Comparison of ENCODE assay signal across 8 mouse cellular contexts in genomic region chr13:38345431-38345820, GRCm38 (mm10). TPM values are rescaled to one million over a fixed set of nuclear protein-coding genes. Genes with fewer than 3 reads are reported as not detected.
DNase-seq lines count a peak whose midpoint lies in the region; ATAC-seq lines count a peak whose summit lies in the region.

No protein-coding gene starts in this region.

- under 1% methylated on average over 32 of the region's 32 CpGs for WGBS in kidney, embryonic 14.5 days
- WGBS in embryonic facial prominence, embryonic 13.5 days, result under 1% methylated on average over 32 of the region's 32 CpGs
- under 1% methylated on average over 31 of the region's 32 CpGs for WGBS in hindbrain, embryonic 14.5 days
- WGBS in midbrain, embryonic 10.5 days, result under 1% methylated on average over 32 of the region's 32 CpGs

- H3K4me2 ChIP-seq in kidney, embryonic 14.5 days (replicated peaks; ENCODE audit: low read depth, low read length), result peak overlapping the region; percentile 88
- peak overlapping the region; percentile 89 for H3K4me2 ChIP-seq in embryonic facial prominence, embryonic 13.5 days
- H3K4me2 ChIP-seq in hindbrain, embryonic 14.5 days (replicated peaks), result peak overlapping the region; percentile 90

- ATAC-seq in kidney, embryonic 14.5 days (ENCODE audit: low FRiP score, low TSS enrichment), result peak; percentile 18; the same call in 1 of the 2 replicates
- ATAC-seq in embryonic facial prominence, embryonic 13.5 days (ENCODE audit: insufficient number of reproducible peaks, insufficient read depth, low FRiP score, low TSS enrichment, low read depth), result 0 out of 2 replicates have a peak, but pooled peaks have one; percentile 39
- ATAC-seq in hindbrain, embryonic 14.5 days (ENCODE audit: low FRiP score), result peak; percentile 16; the same call in 1 of the 2 replicates

- peaks cover 45% of the 10 kb centered on the region for H3K27me3 ChIP-seq in kidney, embryonic 14.5 days (ENCODE audit: control insufficient read depth, insufficient read depth, low read length)
- H3K27me3 ChIP-seq in embryonic facial prominence, embryonic 13.5 days, result peaks cover 61% of the 10 kb centered on the region
- peaks cover 52% of the 10 kb centered on the region for H3K27me3 ChIP-seq in hindbrain, embryonic 14.5 days (ENCODE audit: control insufficient read depth, insufficient read depth, low read length)
- H3K27me3 ChIP-seq in midbrain, embryonic 10.5 days (ENCODE audit: low read depth, poor library complexity, severe bottlenecking), result peaks cover 78% of the 10 kb centered on the region

- DNase-seq in kidney, adult 11 months, result no peak
- no peak for DNase-seq in hindbrain, embryonic 14.5 days (ENCODE audit: low spot score)
- DNase-seq in midbrain, embryonic 10.5 days (ENCODE audit: low spot score), result peak; percentile 52
- no peak for DNase-seq in left cerebral cortex, adult 9 months (ENCODE audit: low spot score in 2 of 2)
- no peak for DNase-seq in MN1 (ENCODE audit: low spot score)
- DNase-seq in T-cell, adult 2 months (ENCODE audit: low spot score), result no peak

- peak overlapping the region; percentile 50; the same call in 1 of the 2 replicates for H3K9ac ChIP-seq in kidney, embryonic 14.5 days (ENCODE audit: low read depth, low read length)
- peak overlapping the region; percentile 72 for H3K9ac ChIP-seq in embryonic facial prominence, embryonic 13.5 days
- peak overlapping the region; percentile 42 for H3K9ac ChIP-seq in hindbrain, embryonic 14.5 days

- H3K4me1 ChIP-seq in kidney, embryonic 14.5 days (ENCODE audit: control insufficient read depth, insufficient read depth, low read length), result peaks cover 21% of the 10 kb centered on the region
- H3K4me1 ChIP-seq in embryonic facial prominence, embryonic 13.5 days, result peaks cover 43% of the 10 kb centered on the region
- peaks cover 18% of the 10 kb centered on the region for H3K4me1 ChIP-seq in hindbrain, embryonic 14.5 days (replicated peaks; ENCODE audit: control insufficient read depth, insufficient read depth, low read length)
- H3K4me1 ChIP-seq in midbrain, embryonic 10.5 days, result peaks cover 51% of the 10 kb centered on the region

- no peaks in the 10 kb centered on the region for H3K36me3 ChIP-seq in kidney, embryonic 14.5 days (ENCODE audit: control insufficient read depth, insufficient read depth, low read length)
- no peaks in the 10 kb centered on the region for H3K36me3 ChIP-seq in embryonic facial prominence, embryonic 13.5 days
- H3K36me3 ChIP-seq in hindbrain, embryonic 14.5 days (replicated peaks; ENCODE audit: control insufficient read depth, insufficient read depth), result no peaks in the 10 kb centered on the region
- no peaks in the 10 kb centered on the region for H3K36me3 ChIP-seq in midbrain, embryonic 10.5 days

- peak overlapping the region; percentile 51 for H3K4me3 ChIP-seq in kidney, embryonic 14.5 days (ENCODE audit: low read length)
- H3K4me3 ChIP-seq in embryonic facial prominence, embryonic 13.5 days, result peak overlapping the region; percentile 55
- H3K4me3 ChIP-seq in hindbrain, embryonic 14.5 days (replicated peaks; ENCODE audit: low read length), result peak overlapping the region; percentile 46
- peak overlapping the region; percentile 58 for H3K4me3 ChIP-seq in midbrain, embryonic 10.5 days

- no peaks in the 10 kb centered on the region for H3K9me3 ChIP-seq in kidney, embryonic 14.5 days (ENCODE audit: control insufficient read depth, low read length)
- H3K9me3 ChIP-seq in embryonic facial prominence, embryonic 13.5 days, result no peaks in the 10 kb centered on the region
- H3K9me3 ChIP-seq in hindbrain, embryonic 14.5 days (ENCODE audit: control insufficient read depth, low read length), result no peaks in the 10 kb centered on the region
- H3K9me3 ChIP-seq in midbrain, embryonic 10.5 days (replicated peaks), result no peaks in the 10 kb centered on the region

- no peak overlapping the region for H3K27ac ChIP-seq in kidney, embryonic 14.5 days (ENCODE audit: low read depth, low read length)
- no peak overlapping the region for H3K27ac ChIP-seq in embryonic facial prominence, embryonic 13.5 days
- H3K27ac ChIP-seq in hindbrain, embryonic 14.5 days, result no peak overlapping the region
- H3K27ac ChIP-seq in midbrain, embryonic 10.5 days (replicated peaks), result peak overlapping the region; percentile 74

RNA-seq across cellular contexts. Expression of gene Bmp6, which starts 0.5 kb away (rescaled TPM):
- 1.6 and 1.7 TPM in 2 replicates for polyA plus RNA-seq in kidney, embryonic 14.5 days (2014; fragmentation: Nextera tagmentation; extraction: Ambion mirVana)
- 3.7 and 4.3 TPM in 2 replicates for polyA plus RNA-seq in embryonic facial prominence, embryonic 13.5 days (2015; fragmentation: Nextera tagmentation; extraction: Ambion mirVana)
- 7.4 and 8.9 TPM in 2 replicates for polyA plus RNA-seq in hindbrain, embryonic 14.5 days (2014; fragmentation: Nextera tagmentation; extraction: Ambion mirVana)
- polyA plus RNA-seq in midbrain, embryonic 10.5 days (2016; fragmentation: Nextera tagmentation; extraction: Ambion mirVana), result 2.5 and 2.7 TPM in 2 replicates
